Mouse (Mus musculus) layer of hippocampus, postnatal 25 days (tissue): Measurements from ENCODE around the gene Hbb-y. TPM values are rescaled to one million over a fixed set of nuclear protein-coding genes. Genes with fewer than 3 reads are reported as not detected.
A peak's percentile ranks its signal among the peaks of the same experiment; 100 is the strongest.
"Not testable (repeated sequence)": the region's sequence is repeated elsewhere in the genome, so short reads cannot be mapped to it uniquely, and the experiment has no call there.

ENCODE experiments used
- DNase-seq, 2 experiments: peaks; one replicate each; pipeline ENCODE4 v3.0.0; 2022; ENCODE audit warnings: mixed read lengths in 2 of 2, low spot score in 1 of 2; ENCODE audit errors: extremely low spot score in 1 of 2
- total RNA-seq, 2 experiments: library from RNA; stranded (reverse); gene quantifications; 2 replicates each; pipeline ENCODE4 v1.2.3; 2021

Gene Hbb-y
- total RNA-seq, 2 experiments from 2014 or later, result not detected

- DNase-seq, result no peak
Observed at GRCm38 (mm10) chr7:103813766-103814165, 39.2 kb downstream of the Hbb-y start, which contains the start of gene Hbb-bt. Gene Hbb-bt, minus strand, starts transcription at chr7:103813996.

- DNase-seq, result not testable (repeated sequence)
Observed at GRCm38 (mm10) chr7:103813152-103813551, 39.9 kb downstream of the Hbb-y start.

- no peak for DNase-seq
Observed at GRCm38 (mm10) chr7:103812174-103812573, 40.8 kb downstream of the Hbb-y start.

- no peak for DNase-seq
Observed at GRCm38 (mm10) chr7:103811223-103811845, 41.7 kb downstream of the Hbb-y start.

- DNase-seq, result no peak
Observed at GRCm38 (mm10) chr7:103810746-103811145, 42.3 kb downstream of the Hbb-y start.

- no peak for DNase-seq
Observed at GRCm38 (mm10) chr7:103810296-103810695, 42.7 kb downstream of the Hbb-y start.

- DNase-seq, result no peak
Observed at GRCm38 (mm10) chr7:103809801-103810155, 43.2 kb downstream of the Hbb-y start.

GRCm38 (mm10) chr7:103808971-103809800 lies 43.8 kb downstream of the Hbb-y start:
- no peak for DNase-seq

- DNase-seq, result not testable (repeated sequence)
Observed at GRCm38 (mm10) chr7:103808120-103808519, 44.9 kb downstream of the Hbb-y start.

- DNase-seq, result peak in 1 of 2 experiments; percentile 3
Observed at GRCm38 (mm10) chr7:103806856-103807255, 46.2 kb downstream of the Hbb-y start.

Other genes with a start within 250 kb of the Hbb-y start
- not detected for gene Olfr620, start 240.7 kb downstream of the Hbb-y start, total RNA-seq
- gene Olfr622, start 210.5 kb downstream of the Hbb-y start, total RNA-seq, result not detected
- not detected for gene Olfr623, start 189.5 kb downstream of the Hbb-y start, total RNA-seq
- under 1 TPM in 1 of 2 experiments, not detected in 1; 0.05 TPM for gene Olfr624, start 182.0 kb downstream of the Hbb-y start, total RNA-seq
- not detected for gene Olfr625-ps1, start 170.5 kb downstream of the Hbb-y start, total RNA-seq
- not detected for gene Olfr243, start 138.5 kb downstream of the Hbb-y start, total RNA-seq
- gene Olfr628, start 122.8 kb downstream of the Hbb-y start, total RNA-seq, result not detected
- not detected for gene Olfr629, start 108.3 kb downstream of the Hbb-y start, total RNA-seq
- gene Olfr630, start 95.9 kb downstream of the Hbb-y start, total RNA-seq, result not detected
- not detected for gene Olfr69, start 81.6 kb downstream of the Hbb-y start, total RNA-seq
- gene Olfr68, start 73.5 kb downstream of the Hbb-y start, total RNA-seq, result not detected
- not detected for gene Olfr67, start 61.4 kb downstream of the Hbb-y start, total RNA-seq
- gene Hbb-bt, start 39.2 kb downstream of the Hbb-y start, total RNA-seq, result 10 to 100 TPM; 73.9 to 75.8 TPM
- 100 to 1,000 TPM; 561 to 593 TPM for gene Hbb-bs, start 25.1 kb downstream of the Hbb-y start, total RNA-seq
- not detected for gene Hbb-bh2, start 12.7 kb downstream of the Hbb-y start, total RNA-seq
- not detected for gene Hbb-bh1, start 10.1 kb downstream of the Hbb-y start, total RNA-seq
- not detected for gene Olfr66, start 33.0 kb upstream of the Hbb-y start, total RNA-seq
- not detected for gene Olfr64, start 41.3 kb upstream of the Hbb-y start, total RNA-seq
- not detected for gene Olfr65, start 50.3 kb upstream of the Hbb-y start, total RNA-seq
- gene Olfr631, start 75.6 kb upstream of the Hbb-y start, total RNA-seq, result not detected
- gene Olfr632, start 81.1 kb upstream of the Hbb-y start, total RNA-seq, result not detected
- gene Olfr633, start 91.2 kb upstream of the Hbb-y start, total RNA-seq, result not detected
- gene Olfr635, start 117.9 kb upstream of the Hbb-y start, total RNA-seq, result under 1 TPM; 0.05 to 0.07 TPM
- not detected for gene Olfr638, start 145.5 kb upstream of the Hbb-y start, total RNA-seq
- under 1 TPM; 0.05 to 0.16 TPM for gene Olfr639, start 164.1 kb upstream of the Hbb-y start, total RNA-seq
- gene Olfr640, start 172.4 kb upstream of the Hbb-y start, total RNA-seq, result not detected
- not detected for gene Olfr641, start 182.2 kb upstream of the Hbb-y start, total RNA-seq
- not detected for gene Olfr642, start 199.4 kb upstream of the Hbb-y start, total RNA-seq
- gene 4930516K23Rik, start 208.2 kb upstream of the Hbb-y start, total RNA-seq, result not detected
- not detected for gene Olfr644, start 218.7 kb upstream of the Hbb-y start, total RNA-seq
- gene Olfr645, start 232.2 kb upstream of the Hbb-y start, total RNA-seq, result not detected